In genomic region chr9:65240587-65240986, GRCm38 (mm10) we compare ENCODE assay signal across 27 mouse cellular contexts. TPM values are rescaled to one million over a fixed set of nuclear protein-coding genes. Genes with fewer than 3 reads are reported as not detected.
"Had no signal": no experiment of that assay in that cellular context is flagged by ENCODE, and none has a peak within 500 bp of the region (broad histone marks: within the 10 kb centered on the region; RNA-seq: fewer than 3 reads in every experiment).

No protein-coding gene starts in this region.

- H3K27ac ChIP-seq: heart, embryonic 13.5 days; heart, embryonic 15.5 days; hindbrain, embryonic 14.5 days; kidney, embryonic 15.5 days; kidney, postnatal 0 days; limb, embryonic 13.5 days; limb, embryonic 15.5 days had no signal

- ATAC-seq: forebrain, postnatal 0 days; hindbrain, embryonic 16.5 days; intestine, embryonic 16.5 days had no signal

- H3K9me3 ChIP-seq: heart, embryonic 13.5 days; heart, embryonic 15.5 days; kidney, embryonic 15.5 days; limb, embryonic 13.5 days; limb, embryonic 15.5 days had no signal

- DNase-seq: forebrain, postnatal 0 days; gastrocnemius, postnatal 14 days; gastrocnemius, postnatal 36 days; heart, adult 18-20 months; heart, postnatal 14 days; heart, postnatal 36 days; kidney, adult 11 months; kidney, adult 2 months; kidney, adult 9 months; kidney, postnatal 14 days; kidney, postnatal 36 days; layer of hippocampus, adult 9-11 months; layer of hippocampus, postnatal 36 days; left cerebral cortex, postnatal 4 days had no signal

- H3K4me3 ChIP-seq: heart, embryonic 13.5 days; heart, embryonic 15.5 days; kidney, embryonic 15.5 days; limb, embryonic 13.5 days; limb, embryonic 15.5 days had no signal

- H3K9ac ChIP-seq: forebrain, postnatal 0 days; heart, embryonic 13.5 days; heart, embryonic 15.5 days; hindbrain, embryonic 14.5 days; kidney, embryonic 15.5 days; limb, embryonic 13.5 days; limb, embryonic 15.5 days had no signal

- H3K27me3 ChIP-seq: heart, embryonic 13.5 days; heart, embryonic 15.5 days; kidney, embryonic 15.5 days; limb, embryonic 13.5 days; limb, embryonic 15.5 days had no signal

- H3K4me2 ChIP-seq: heart, embryonic 11.5 days; heart, embryonic 13.5 days; heart, embryonic 15.5 days; hindbrain, embryonic 14.5 days; kidney, embryonic 15.5 days; limb, embryonic 13.5 days; limb, embryonic 15.5 days had no signal

- H3K4me1 ChIP-seq: heart, embryonic 15.5 days had no signal

RNA-seq across cellular contexts. Expression of gene Cilp, which starts 24.4 kb away (rescaled TPM):
- total RNA-seq: hematopoietic stem cell, adult 5-6 weeks; layer of hippocampus, adult 18-20 months; layer of hippocampus, postnatal 36 days; left cerebral cortex, adult 18-20 months; left cerebral cortex, postnatal 4 days had no signal
- polyA plus RNA-seq: heart, embryonic 13.5 days had no signal
